14 mouse cellular contexts compared by ENCODE assay signal in genomic region chr17:70986831-70987660, GRCm38 (mm10). TPM values are rescaled to one million over a fixed set of nuclear protein-coding genes. Genes with fewer than 3 reads are reported as not detected.
DNase-seq lines count a peak whose midpoint lies in the region; ATAC-seq and TF ChIP-seq lines count a peak whose summit lies in the region.
"Had no signal": no experiment of that assay in that cellular context is flagged by ENCODE, and none has a peak within 500 bp of the region (broad histone marks: within the 10 kb centered on the region; RNA-seq: fewer than 3 reads in every experiment).

No protein-coding gene starts in this region.

- no peak for TF ChIP-seq CTCF in stomach, postnatal 0 days (IDR thresholded peaks at IDR 0.05; ENCODE audit: low read depth)

- H3K9me3 ChIP-seq in lung, embryonic 16.5 days (ENCODE audit: control insufficient read depth, low read length), result no peaks in the 10 kb centered on the region
- H3K9me3 ChIP-seq in intestine, embryonic 16.5 days (ENCODE audit: control insufficient read depth, low read length), result no peaks in the 10 kb centered on the region; the same call in 1 of the 2 replicates
- no peaks in the 10 kb centered on the region for H3K9me3 ChIP-seq in stomach, postnatal 0 days (ENCODE audit: control insufficient read depth, low read length)
- no peaks in the 10 kb centered on the region for H3K9me3 ChIP-seq in forebrain, embryonic 12.5 days
- H3K9me3 ChIP-seq: hindbrain, embryonic 15.5 days; midbrain, embryonic 10.5 days had no signal

- no peak for TF ChIP-seq EP300 in stomach, postnatal 0 days (optimal IDR thresholded peaks at IDR 0.05)

- H3K4me2 ChIP-seq in lung, embryonic 16.5 days (ENCODE audit: low read depth, low read length), result no peak overlapping the region
- H3K4me2 ChIP-seq in intestine, embryonic 16.5 days (ENCODE audit: low read depth, low read length), result peak overlapping the region; percentile 63
- no peak overlapping the region for H3K4me2 ChIP-seq in stomach, postnatal 0 days (replicated peaks; ENCODE audit: low read depth)
- H3K4me2 ChIP-seq in forebrain, embryonic 12.5 days, result no peak overlapping the region
- H3K4me2 ChIP-seq: hindbrain, embryonic 15.5 days had no signal

- no peak for ATAC-seq in lung, embryonic 16.5 days (ENCODE audit: low read depth)
- ATAC-seq in intestine, embryonic 16.5 days, result no peak
- ATAC-seq in stomach, postnatal 0 days (ENCODE audit: low FRiP score, low TSS enrichment), result no peak
- no peak for ATAC-seq in forebrain, embryonic 12.5 days (ENCODE audit: low FRiP score)
- ATAC-seq: forebrain, postnatal 0 days; Patski had no signal

- DNase-seq in lung, adult 18-20 months, result no peak
- DNase-seq in T-cell, adult 2 months (ENCODE audit: low spot score), result peak; percentile 47
- no peak for DNase-seq in stomach, postnatal 0 days (ENCODE audit: low spot score)
- DNase-seq in left cerebral cortex, adult 9 months (ENCODE audit: low spot score in 2 of 2), result no peak
- DNase-seq: cerebellum, adult 8-10 months; forebrain, postnatal 0 days; lung, embryonic 14.5 days had no signal

- peaks cover 32% of the 10 kb centered on the region for H3K4me1 ChIP-seq in lung, embryonic 16.5 days (replicated peaks; ENCODE audit: control insufficient read depth, insufficient read depth, low read length)
- H3K4me1 ChIP-seq in intestine, embryonic 16.5 days (ENCODE audit: control insufficient read depth, insufficient read depth, low read length), result peaks cover 40% of the 10 kb centered on the region
- H3K4me1 ChIP-seq in stomach, postnatal 0 days (replicated peaks; ENCODE audit: control insufficient read depth, insufficient read depth), result 0 out of 2 replicates have a peak, but pooled peaks cover 2% of the 10 kb centered on the region
- H3K4me1 ChIP-seq in forebrain, embryonic 12.5 days, result peaks cover 26% of the 10 kb centered on the region

- no peaks in the 10 kb centered on the region for H3K27me3 ChIP-seq in lung, embryonic 16.5 days (ENCODE audit: control insufficient read depth, insufficient read depth, low read depth, low read length)
- no peaks in the 10 kb centered on the region for H3K27me3 ChIP-seq in intestine, embryonic 16.5 days (replicated peaks; ENCODE audit: control insufficient read depth, insufficient read depth, low read length)
- H3K27me3 ChIP-seq in stomach, postnatal 0 days (ENCODE audit: control insufficient read depth, insufficient read depth, low read length), result no peaks in the 10 kb centered on the region
- H3K27me3 ChIP-seq in forebrain, embryonic 12.5 days, result no peaks in the 10 kb centered on the region
- H3K27me3 ChIP-seq: CH12.LX; hindbrain, embryonic 15.5 days; Patski had no signal

- WGBS in lung, embryonic 16.5 days, result 83% methylated on average over 15 of the region's 15 CpGs
- 79% methylated on average over 15 of the region's 15 CpGs for WGBS in intestine, embryonic 16.5 days
- WGBS in stomach, postnatal 0 days, result 71% methylated on average over 15 of the region's 15 CpGs
- WGBS in forebrain, embryonic 12.5 days, result 92% methylated on average over 15 of the region's 15 CpGs

- H3K27ac ChIP-seq in lung, embryonic 16.5 days (ENCODE audit: low read length), result 0 out of 2 replicates have a peak overlapping the region, but pooled peaks have one; percentile 2
- H3K27ac ChIP-seq in intestine, embryonic 16.5 days (ENCODE audit: low read length), result peak overlapping the region; percentile 84
- H3K27ac ChIP-seq in stomach, postnatal 0 days (replicated peaks), result peak overlapping the region; percentile 14; the same call in 1 of the 2 replicates
- no peak overlapping the region for H3K27ac ChIP-seq in forebrain, embryonic 12.5 days
- H3K27ac ChIP-seq: hindbrain, embryonic 15.5 days; midbrain, embryonic 10.5 days had no signal

- H3K4me3 ChIP-seq in lung, embryonic 16.5 days (ENCODE audit: low read length), result no peak overlapping the region
- H3K4me3 ChIP-seq in intestine, embryonic 16.5 days (ENCODE audit: low read length), result 0 out of 2 replicates have a peak overlapping the region, but pooled peaks have one; percentile 91
- H3K4me3 ChIP-seq in stomach, postnatal 0 days (ENCODE audit: low read depth, low read length), result no peak overlapping the region
- no peak overlapping the region for H3K4me3 ChIP-seq in forebrain, embryonic 12.5 days (replicated peaks)
- H3K4me3 ChIP-seq: hindbrain, embryonic 15.5 days; midbrain, embryonic 10.5 days had no signal

- no peak overlapping the region for H3K9ac ChIP-seq in lung, embryonic 16.5 days (ENCODE audit: low read length)
- H3K9ac ChIP-seq in intestine, embryonic 16.5 days (ENCODE audit: low read depth, low read length), result no peak overlapping the region
- H3K9ac ChIP-seq in stomach, postnatal 0 days (ENCODE audit: low read length), result no peak overlapping the region
- H3K9ac ChIP-seq in forebrain, embryonic 12.5 days, result no peak overlapping the region
- H3K9ac ChIP-seq: forebrain, postnatal 0 days; hindbrain, embryonic 15.5 days; lung, embryonic 14.5 days had no signal

- H3K36me3 ChIP-seq in lung, embryonic 16.5 days (ENCODE audit: control insufficient read depth, insufficient read depth, low read length), result peaks cover 6% of the 10 kb centered on the region
- H3K36me3 ChIP-seq in intestine, embryonic 16.5 days (ENCODE audit: control insufficient read depth, insufficient read depth, low read length), result peaks cover 9% of the 10 kb centered on the region
- peaks cover 6% of the 10 kb centered on the region; the same call in 1 of the 2 replicates for H3K36me3 ChIP-seq in stomach, postnatal 0 days (ENCODE audit: control insufficient read depth, insufficient read depth, low read length)
- peaks cover 14% of the 10 kb centered on the region for H3K36me3 ChIP-seq in forebrain, embryonic 12.5 days (replicated peaks)

RNA-seq across cellular contexts. Expression of gene Myom1, which starts 15.4 kb away (rescaled TPM):
- polyA plus RNA-seq in lung, embryonic 16.5 days (2015; fragmentation: Nextera tagmentation; extraction: Ambion mirVana), result 11.4 and 13.2 TPM in 2 replicates
- polyA plus RNA-seq in intestine, embryonic 16.5 days (2015; fragmentation: Nextera tagmentation; extraction: Ambion mirVana), result 10.6 and 10.8 TPM in 2 replicates
- 9.6 and 9.8 TPM in 2 replicates for polyA plus RNA-seq in stomach, postnatal 0 days (2015; fragmentation: Nextera tagmentation; extraction: Ambion mirVana)
- polyA plus RNA-seq in forebrain, embryonic 12.5 days (2016; fragmentation: Nextera tagmentation; extraction: Ambion mirVana), result 1.7 and 2.0 TPM in 2 replicates

RNA-seq across cellular contexts. Expression of gene Myl12a, which starts 15.6 kb away (rescaled TPM):
- polyA plus RNA-seq in lung, embryonic 16.5 days (2015; fragmentation: Nextera tagmentation; extraction: Ambion mirVana), result 738 and 739 TPM in 2 replicates
- 485 and 503 TPM in 2 replicates for polyA plus RNA-seq in intestine, embryonic 16.5 days (2015; fragmentation: Nextera tagmentation; extraction: Ambion mirVana)
- polyA plus RNA-seq in stomach, postnatal 0 days (2015; fragmentation: Nextera tagmentation; extraction: Ambion mirVana), result 497 and 534 TPM in 2 replicates
- 265 and 294 TPM in 2 replicates for polyA plus RNA-seq in forebrain, embryonic 12.5 days (2016; fragmentation: Nextera tagmentation; extraction: Ambion mirVana)
